Mouse (Mus musculus) intestine, embryonic 15.5 days (tissue): ENCODE measurements at regions not wholly inside any gene's neighbourhood (a gene's known extent, or its start where the extent isn't known, plus 50 kb on each side); places are given as distances from the start of the nearest gene placed in this dataset.

Experiments
- ATAC-seq: fragments of 200-750 bp; cut with Nextera tagmentation; 2 replicates; pipeline ENCODE4 v1.8.0; 2017; ENCODE audit warnings: moderate TSS enrichment, moderate library complexity
- H3K27ac ChIP-seq: fragments of 300-500 bp; sonication (generic); 2 replicates; pipeline ENCODE4 v1.5.1; 2015; ENCODE audit warnings: mild to moderate bottlenecking, inconsistent platforms
- H3K27me3 ChIP-seq: fragments of 300-500 bp; sonication (generic); replicated peaks from 2 replicates; pipeline ENCODE4 v1.6.1; 2015; ENCODE audit warnings: inconsistent platforms
- H3K36me3 ChIP-seq: fragments of 300-500 bp; sonication (generic); 2 replicates; pipeline ENCODE4 v1.6.1; 2015; ENCODE audit warnings: inconsistent platforms
- H3K4me1 ChIP-seq: fragments of 300-500 bp; sonication (generic); replicated peaks from 2 replicates; pipeline ENCODE4 v1.6.1; 2015; ENCODE audit warnings: inconsistent platforms
- H3K4me2 ChIP-seq: fragments of 300-500 bp; sonication (generic); replicated peaks from 2 replicates; pipeline ENCODE4 v1.6.1; 2015; ENCODE audit warnings: mild to moderate bottlenecking, inconsistent platforms
- H3K4me3 ChIP-seq: fragments of 300-500 bp; sonication (generic); replicated peaks from 2 replicates; pipeline ENCODE4 v1.5.1; 2015; ENCODE audit warnings: inconsistent platforms
- H3K9ac ChIP-seq: fragments of 300-500 bp; sonication (generic); 2 replicates; pipeline ENCODE4 v1.6.1; 2015; ENCODE audit warnings: inconsistent platforms
- H3K9me3 ChIP-seq: fragments of 300-500 bp; sonication (generic); 2 replicates; pipeline ENCODE4 v1.6.1; 2016; ENCODE audit warnings: inconsistent platforms
- WGBS: fragments of 180-500 bp; shearing (Covaris S2); methylation state at CpG from one replicate; pipeline ENCODE4 v1.1.7; 2015; 5-methylcytosine and 5-hydroxymethylcytosine counted together

- H3K9ac ChIP-seq, result no peak overlapping the region
- 0 out of 2 replicates have a peak, but pooled peaks cover 3% of the 10 kb centered on the region for H3K4me1 ChIP-seq
Measured at GRCm38 (mm10) chr16:49530051-49530450, 169.0 kb upstream of the Ift57 start.

GRCm38 (mm10) chr16:49532071-49532686, 166.9 kb upstream of the Ift57 start:
- Histone ChIP-seq H3K4me3 (no peak overlapping the region), H3K27ac (no peak overlapping the region), H3K4me1 (0 out of 2 replicates have a peak, but pooled peaks cover 3% of the 10 kb centered on the region), H3K9ac (no peak overlapping the region), H3K27me3 (no peaks in the 10 kb centered on the region), H3K9me3 (no peaks in the 10 kb centered on the region), H3K36me3 (no peaks in the 10 kb centered on the region), H3K4me2 (no peak overlapping the region)
- no peak for ATAC-seq
- WGBS, result 63% methylated on average over 7 of the region's 7 CpGs

More at GRCm38 (mm10) chr16:49530051-49530450, 169.0 kb upstream of the Ift57 start:
- WGBS, result 85% methylated on average over 5 of the region's 5 CpGs
- no peak overlapping the region for H3K4me2 ChIP-seq
- no peak for ATAC-seq
- no peaks in the 10 kb centered on the region for H3K9me3 ChIP-seq
- no peak overlapping the region for H3K27ac ChIP-seq
- H3K36me3 ChIP-seq, result no peaks in the 10 kb centered on the region
- H3K27me3 ChIP-seq, result no peaks in the 10 kb centered on the region
- no peak overlapping the region for H3K4me3 ChIP-seq

GRCm38 (mm10) chr16:49533498-49533998, 165.5 kb upstream of the Ift57 start:
- WGBS, result 19% methylated on average over 4 of the region's 4 CpGs
- no peaks in the 10 kb centered on the region for H3K36me3 ChIP-seq
- H3K4me2 ChIP-seq, result no peak overlapping the region
- H3K27me3 ChIP-seq, result no peaks in the 10 kb centered on the region
- ATAC-seq, result peak; percentile 84
- H3K4me1 ChIP-seq, result 0 out of 2 replicates have a peak, but pooled peaks cover 3% of the 10 kb centered on the region
- H3K4me3 ChIP-seq, result no peak overlapping the region
- no peaks in the 10 kb centered on the region for H3K9me3 ChIP-seq
- no peak overlapping the region for H3K27ac ChIP-seq
- no peak overlapping the region for H3K9ac ChIP-seq

- H3K4me1 ChIP-seq, result no peaks in the 10 kb centered on the region
- H3K4me2 ChIP-seq, result no peak overlapping the region
- H3K9ac ChIP-seq, result no peak overlapping the region
- WGBS, result 79% methylated on average over 3 of the region's 3 CpGs
- no peaks in the 10 kb centered on the region for H3K36me3 ChIP-seq
- no peak overlapping the region for H3K4me3 ChIP-seq
- H3K27me3 ChIP-seq, result no peaks in the 10 kb centered on the region
- no peak overlapping the region for H3K27ac ChIP-seq
- no peaks in the 10 kb centered on the region for H3K9me3 ChIP-seq
- no peak for ATAC-seq
Measured at GRCm38 (mm10) chr16:49550231-49550630, 148.8 kb upstream of the Ift57 start.

- Histone ChIP-seq H3K27me3 (no peaks in the 10 kb centered on the region), H3K9ac (no peak overlapping the region), H3K4me2 (no peak overlapping the region), H3K4me1 (no peaks in the 10 kb centered on the region), H3K4me3 (no peak overlapping the region), H3K36me3 (no peaks in the 10 kb centered on the region), H3K27ac (no peak overlapping the region), H3K9me3 (no peaks in the 10 kb centered on the region)
- no peak for ATAC-seq
- 94% methylated on average over 2 of the region's 2 CpGs for WGBS
Measured at GRCm38 (mm10) chr16:49570031-49570430, 129.0 kb upstream of the Ift57 start.

GRCm38 (mm10) chr16:49572485-49573170, 126.4 kb upstream of the Ift57 start:
- Histone ChIP-seq H3K4me1 (no peaks in the 10 kb centered on the region), H3K27me3 (no peaks in the 10 kb centered on the region), H3K27ac (no peak overlapping the region), H3K36me3 (no peaks in the 10 kb centered on the region), H3K4me2 (no peak overlapping the region), H3K4me3 (no peak overlapping the region), H3K9ac (no peak overlapping the region), H3K9me3 (no peaks in the 10 kb centered on the region)
- no peak for ATAC-seq
- WGBS, result 66% methylated on average over 12 of the region's 12 CpGs

GRCm38 (mm10) chr16:49573171-49573517, 125.9 kb upstream of the Ift57 start:
- Histone ChIP-seq H3K4me1 (no peaks in the 10 kb centered on the region), H3K4me2 (no peak overlapping the region), H3K4me3 (no peak overlapping the region), H3K27ac (no peak overlapping the region), H3K9ac (no peak overlapping the region), H3K36me3 (no peaks in the 10 kb centered on the region), H3K9me3 (no peaks in the 10 kb centered on the region), H3K27me3 (no peaks in the 10 kb centered on the region)
- ATAC-seq, result no peak
- 71% methylated on average over 3 of the region's 3 CpGs for WGBS

- no peak overlapping the region for H3K4me2 ChIP-seq
- no peaks in the 10 kb centered on the region for H3K4me1 ChIP-seq
- no peak for ATAC-seq
- H3K4me3 ChIP-seq, result no peak overlapping the region
- H3K36me3 ChIP-seq, result no peaks in the 10 kb centered on the region
- no peak overlapping the region for H3K9ac ChIP-seq
- H3K9me3 ChIP-seq, result no peaks in the 10 kb centered on the region
- H3K27me3 ChIP-seq, result no peaks in the 10 kb centered on the region
- 40% methylated on average over 4 of the region's 4 CpGs for whole genome bisulfite sequencing
- H3K27ac ChIP-seq, result no peak overlapping the region
Measured at GRCm38 (mm10) chr16:49578976-49579375, 120.1 kb upstream of the Ift57 start.

GRCm38 (mm10) chr16:49580708-49581107, 118.3 kb upstream of the Ift57 start:
- ATAC-seq, result no peak
- WGBS, result 88% methylated on average over 6 of the region's 6 CpGs
- no peak overlapping the region for H3K27ac ChIP-seq
- no peaks in the 10 kb centered on the region for H3K9me3 ChIP-seq
- H3K4me2 ChIP-seq, result no peak overlapping the region
- no peaks in the 10 kb centered on the region for H3K4me1 ChIP-seq
- no peaks in the 10 kb centered on the region for H3K36me3 ChIP-seq
- no peak overlapping the region for H3K9ac ChIP-seq
- no peaks in the 10 kb centered on the region for H3K27me3 ChIP-seq
- no peak overlapping the region for H3K4me3 ChIP-seq

GRCm38 (mm10) chr16:49606500-49606899, 92.5 kb upstream of the Ift57 start:
- no peak for ATAC-seq
- Histone ChIP-seq H3K9ac (no peak overlapping the region), H3K36me3 (no peaks in the 10 kb centered on the region), H3K9me3 (no peaks in the 10 kb centered on the region), H3K27me3 (no peaks in the 10 kb centered on the region), H3K4me3 (no peak overlapping the region), H3K4me2 (no peak overlapping the region), H3K27ac (no peak overlapping the region), H3K4me1 (no peaks in the 10 kb centered on the region)
- 75% methylated on average over 2 of the region's 2 CpGs for WGBS

- Histone ChIP-seq H3K9ac (no peak overlapping the region), H3K4me2 (no peak overlapping the region), H3K4me3 (no peak overlapping the region), H3K36me3 (no peaks in the 10 kb centered on the region), H3K27me3 (no peaks in the 10 kb centered on the region), H3K4me1 (no peaks in the 10 kb centered on the region), H3K9me3 (no peaks in the 10 kb centered on the region), H3K27ac (no peak overlapping the region)
- WGBS, result 70% methylated on average over 3 of the region's 3 CpGs
- no peak for ATAC-seq
Measured at GRCm38 (mm10) chr16:49614801-49615200, 84.2 kb upstream of the Ift57 start.

GRCm38 (mm10) chr16:49615342-49616020, 83.6 kb upstream of the Ift57 start:
- Histone ChIP-seq H3K36me3 (no peaks in the 10 kb centered on the region), H3K27ac (no peak overlapping the region), H3K4me2 (peak overlapping the region; percentile 1; the same call in 1 of the 2 replicates), H3K4me3 (no peak overlapping the region), H3K9ac (no peak overlapping the region), H3K27me3 (no peaks in the 10 kb centered on the region), H3K9me3 (no peaks in the 10 kb centered on the region), H3K4me1 (no peaks in the 10 kb centered on the region)
- no peak for ATAC-seq
- WGBS, result 75% methylated on average over 20 of the region's 20 CpGs
